Mouse (Mus musculus) frontal cortex, postnatal 14 days (tissue): ENCODE data around the gene Ppp1r14a.

Experiments used
- DNase-seq, 2 experiments: peaks; one replicate each; pipeline ENCODE4 v3.0.0; 2022; ENCODE audit warnings: low spot score in 2 of 2

The Ppp1r14a gene

DNA sequence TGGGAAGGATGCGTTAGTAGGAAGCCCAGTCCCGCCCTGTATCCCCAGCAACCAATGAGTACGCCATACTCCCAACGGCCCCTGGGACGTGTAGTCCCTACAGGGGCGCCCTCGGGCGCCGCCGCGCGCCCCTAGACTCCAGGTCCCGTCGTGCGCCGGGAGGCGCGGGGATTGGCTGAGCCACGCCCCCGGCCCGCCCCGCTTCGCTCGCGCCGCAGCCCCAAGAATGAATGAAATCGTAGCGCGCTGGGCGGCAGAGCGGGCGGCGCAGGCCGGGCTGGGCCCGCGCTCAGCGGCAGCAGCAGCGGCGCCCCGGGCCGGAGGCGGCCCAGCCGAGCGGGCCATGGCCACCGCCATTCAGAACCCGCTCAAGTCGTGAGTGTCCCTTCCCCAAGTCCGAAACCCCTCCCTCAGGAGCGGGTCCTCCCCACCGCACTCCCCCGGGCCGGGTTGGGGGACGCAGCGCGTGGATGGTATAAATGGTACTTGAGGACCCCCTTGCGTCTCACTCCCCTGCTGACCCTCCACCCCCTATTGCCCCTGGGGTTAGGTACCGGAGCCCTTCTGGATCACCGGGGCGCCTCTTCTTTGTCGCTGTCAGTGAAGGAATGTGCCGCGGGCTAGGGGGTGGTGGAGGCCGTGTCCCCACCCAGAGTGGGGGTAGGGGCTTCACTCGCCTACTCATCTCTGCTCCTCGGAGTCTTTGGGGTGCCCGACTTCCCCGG lies 14.8 kb downstream of the Ppp1r14a start, which contains the start of gene Dpf1:
TSS of gene Dpf1 (plus strand) at position 214 of the 725 bp plus-strand sequence.
- peak; percentile 88 to 89 for DNase-seq

DNA sequence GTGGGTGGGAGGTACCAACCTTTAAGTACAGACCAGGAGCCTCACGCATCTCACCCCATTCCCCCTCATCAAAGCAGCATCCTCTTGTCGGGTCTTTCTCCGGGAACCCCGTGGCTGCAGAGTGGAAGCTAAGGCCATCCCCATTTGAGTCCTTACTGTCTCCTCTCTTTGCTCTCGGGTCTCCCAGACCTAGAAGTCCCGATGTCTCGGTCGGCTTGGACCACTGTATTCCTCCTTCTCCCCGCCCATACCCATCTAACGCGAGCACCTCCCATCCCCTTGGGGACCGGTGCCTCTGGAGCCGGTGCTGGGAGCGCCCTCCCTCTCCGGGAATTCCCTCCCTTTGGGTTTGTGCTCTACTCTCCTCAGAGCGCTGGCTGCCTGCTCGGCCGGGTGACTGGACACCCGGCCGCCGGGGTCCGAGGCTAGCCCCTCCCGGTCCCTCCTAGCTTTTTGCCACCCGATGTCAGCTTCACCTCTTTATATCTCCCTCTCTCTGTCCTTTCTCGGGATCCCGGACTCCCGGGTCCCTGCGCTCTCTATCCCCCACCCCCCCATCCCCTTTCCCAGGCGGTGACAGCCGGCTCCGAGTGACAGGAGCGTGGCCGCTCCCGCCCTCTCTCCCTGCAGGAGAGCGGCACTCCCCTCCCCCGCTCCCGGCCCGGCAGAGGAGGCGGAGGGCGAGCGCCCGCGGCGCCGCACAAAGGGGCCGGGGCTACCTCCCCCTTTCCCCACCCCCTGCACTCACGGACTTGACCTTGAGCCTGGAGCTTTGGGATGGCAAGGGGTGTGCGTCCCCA lies 15.6 kb downstream of the Ppp1r14a start:
- DNase-seq, result peak in 1 of 2 experiments; percentile 47

DNA sequence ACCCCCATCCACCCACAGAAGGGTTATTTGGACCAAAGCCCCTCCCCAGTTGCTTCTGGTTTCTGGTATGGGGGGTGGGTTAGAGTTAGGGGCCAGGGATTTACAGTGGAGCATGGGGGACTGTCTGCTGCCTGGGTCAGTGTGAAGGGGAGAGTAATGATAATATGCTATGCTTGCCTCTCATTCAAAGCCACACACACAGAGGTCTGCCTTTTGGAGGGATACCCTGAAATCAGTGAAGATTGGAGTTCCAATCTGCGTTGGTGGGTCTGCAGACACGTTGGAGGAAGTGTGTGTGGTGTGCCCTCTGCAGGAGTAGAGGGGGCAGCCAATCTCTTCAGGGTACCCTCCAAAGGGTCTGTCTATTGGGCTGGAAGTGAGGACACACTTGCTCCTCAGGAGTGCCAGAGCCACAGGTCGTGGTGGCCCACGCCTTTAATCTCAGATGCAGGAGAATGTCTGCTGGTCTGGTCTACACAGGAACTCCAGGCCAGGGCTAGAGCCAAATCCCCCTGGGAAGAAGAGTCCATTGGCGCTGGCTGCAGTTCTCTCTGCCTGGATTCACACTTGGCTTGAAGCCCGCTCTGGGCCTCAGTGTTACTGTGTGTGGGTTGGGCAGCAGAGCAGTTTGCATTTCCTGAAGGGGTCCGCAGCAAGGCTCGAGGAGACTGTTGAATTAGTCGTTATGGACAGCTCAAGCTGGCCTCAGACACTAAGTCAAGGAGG lies 16.3 kb downstream of the Ppp1r14a start:
- no peak for DNase-seq

GRCm38 (mm10) chr7:29306108-29306507 lies 17.0 kb downstream of the Ppp1r14a start:
- no peak for DNase-seq

DNA sequence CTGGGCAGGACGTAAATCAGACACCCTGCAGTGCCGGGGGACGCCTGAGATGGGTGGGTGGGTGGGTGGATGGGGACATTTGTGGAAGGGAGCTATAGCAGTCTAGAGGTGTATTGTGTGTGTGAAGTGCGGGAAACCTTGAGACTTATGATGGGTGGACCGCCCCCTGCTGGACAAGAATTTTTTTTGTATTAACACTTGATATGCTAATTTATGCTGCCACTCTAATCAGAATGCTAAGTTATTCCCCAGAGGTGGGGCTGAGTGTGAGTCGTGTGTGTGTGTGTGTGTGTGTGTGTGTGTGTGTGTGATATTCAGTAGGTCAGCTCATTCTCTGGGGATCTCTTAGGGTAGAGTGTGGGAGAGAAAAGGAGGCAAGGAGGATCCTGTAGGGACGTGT lies 17.5 kb downstream of the Ppp1r14a start:
- DNase-seq, result no peak

DNA sequence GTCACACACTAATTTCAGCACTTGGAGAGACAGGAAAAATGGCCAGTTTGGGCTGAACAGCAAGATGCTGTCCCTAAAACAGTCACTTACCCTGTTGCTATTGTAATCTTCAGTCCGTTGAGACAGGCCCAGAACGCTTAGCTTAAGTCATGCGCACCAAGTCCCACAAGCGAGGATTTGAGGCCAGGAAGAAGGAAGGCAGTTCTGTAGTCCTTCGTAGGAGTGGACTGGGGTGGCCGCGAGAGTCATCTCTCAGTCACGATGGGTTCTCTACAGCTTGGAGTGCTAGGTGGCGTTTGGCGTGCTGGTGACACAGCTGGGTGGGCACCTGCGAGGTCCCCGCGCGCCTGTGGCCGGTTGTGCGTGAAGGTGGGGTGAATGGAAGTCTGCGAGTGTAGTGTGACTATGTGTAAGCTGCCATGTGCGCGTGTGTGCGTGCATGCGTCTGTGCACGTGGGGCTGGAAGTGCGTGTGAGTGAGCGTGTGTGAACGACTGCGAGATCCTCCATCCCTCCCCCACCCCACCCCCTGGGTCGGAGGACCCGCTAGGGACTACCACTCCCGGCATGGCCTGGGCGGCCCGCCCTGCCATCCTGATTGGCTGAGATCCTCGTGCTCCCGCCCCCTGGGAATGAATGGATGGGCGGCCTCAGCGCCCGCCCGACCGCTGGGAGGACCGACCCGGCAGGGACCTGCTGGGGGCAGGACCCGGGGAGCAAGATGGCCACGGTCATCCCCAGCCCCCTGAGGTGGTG lies 18.4 kb downstream of the Ppp1r14a start:
- DNase-seq, result peak; percentile 88 to 93

DNA sequence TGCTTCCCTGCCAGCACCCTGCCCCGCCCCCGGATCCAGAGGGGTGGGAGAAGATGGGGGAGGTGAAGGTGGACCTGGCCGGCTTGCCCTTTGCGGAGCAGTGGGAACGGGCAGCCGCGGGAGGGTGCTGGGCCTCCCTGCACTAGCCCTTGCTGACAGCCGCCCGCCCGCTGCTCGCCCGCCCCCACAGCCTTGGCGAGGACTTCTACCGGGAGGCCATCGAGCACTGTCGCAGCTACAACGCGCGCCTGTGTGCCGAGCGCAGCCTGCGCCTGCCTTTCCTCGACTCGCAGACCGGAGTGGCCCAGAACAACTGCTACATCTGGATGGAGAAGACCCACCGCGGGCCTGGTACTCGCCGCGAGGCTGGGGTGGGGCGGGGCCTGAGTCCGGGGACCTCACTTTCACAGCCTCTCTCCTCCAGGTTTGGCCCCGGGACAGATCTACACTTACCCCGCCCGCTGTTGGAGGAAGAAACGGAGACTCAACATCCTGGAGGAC lies 20.2 kb downstream of the Ppp1r14a start:
- DNase-seq, result peak in 1 of 2 experiments; percentile 63

- no peak for DNase-seq
Measured at GRCm38 (mm10) chr7:29309749-29310148, 20.6 kb downstream of the Ppp1r14a start.

DNA sequence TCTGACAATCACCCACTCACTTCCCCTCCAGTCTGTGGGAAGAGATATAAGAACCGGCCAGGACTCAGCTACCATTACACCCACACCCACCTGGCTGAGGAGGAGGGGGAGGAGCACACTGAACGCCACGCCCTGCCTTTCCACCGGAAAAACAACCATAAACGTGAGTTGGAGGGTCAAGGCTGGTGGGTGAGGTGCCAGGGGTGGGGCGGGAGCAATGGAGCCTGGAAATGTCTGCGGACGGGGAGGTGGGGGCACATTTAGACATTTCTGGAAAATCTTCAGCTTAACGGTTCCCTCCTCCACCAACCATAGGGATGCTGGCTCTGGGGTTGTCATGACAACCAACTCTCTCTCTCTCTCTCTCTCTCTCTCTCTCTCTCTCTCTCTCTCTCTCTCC lies 23.9 kb downstream of the Ppp1r14a start:
- DNase-seq, result peak in 1 of 2 experiments; percentile 48

GRCm38 (mm10) chr7:29313572-29314261 lies 24.6 kb downstream of the Ppp1r14a start:
- no peak for DNase-seq

GRCm38 (mm10) chr7:29314844-29315628 lies 25.9 kb downstream of the Ppp1r14a start:
- DNase-seq, result peak; percentile 61 to 73

DNA sequence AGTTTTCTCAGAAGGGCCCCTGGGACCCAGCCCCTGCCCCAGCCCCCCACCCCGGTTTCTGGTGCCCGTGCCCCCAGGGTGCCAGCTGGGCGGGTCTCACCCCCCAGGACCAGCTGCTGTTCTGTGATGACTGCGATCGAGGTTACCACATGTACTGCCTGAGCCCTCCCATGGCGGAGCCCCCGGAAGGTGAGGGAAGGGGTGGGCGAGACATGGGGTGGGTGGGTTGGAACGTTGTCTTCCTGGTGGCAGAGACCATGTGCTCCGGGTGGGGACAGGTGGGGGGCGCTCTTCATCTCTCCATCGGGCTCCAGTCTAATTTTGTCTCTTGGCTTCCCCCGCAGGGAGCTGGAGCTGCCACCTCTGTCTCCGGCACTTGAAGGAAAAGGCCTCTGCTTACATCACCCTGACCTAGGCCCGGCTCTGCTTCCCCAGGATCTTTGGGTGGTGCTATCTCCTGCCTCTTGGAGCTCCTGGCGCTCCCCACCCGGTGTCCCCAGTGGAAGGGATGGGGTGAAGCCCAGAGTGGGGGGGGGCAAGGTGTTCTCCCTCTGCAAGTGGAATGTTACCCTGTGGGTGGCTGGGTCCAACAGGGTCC lies 27.1 kb downstream of the Ppp1r14a start:
- peak; percentile 37 to 51 for DNase-seq

- peak; percentile 47 to 66 for DNase-seq
Measured at GRCm38 (mm10) chr7:29316976-29317375, 27.9 kb downstream of the Ppp1r14a start.

GRCm38 (mm10) chr7:29317558-29317957 lies 28.4 kb downstream of the Ppp1r14a start:
- DNase-seq, result peak; percentile 65 to 81

- DNase-seq, result peak; percentile 48 to 52
Measured at GRCm38 (mm10) chr7:29318115-29318911, 29.2 kb downstream of the Ppp1r14a start.

DNA sequence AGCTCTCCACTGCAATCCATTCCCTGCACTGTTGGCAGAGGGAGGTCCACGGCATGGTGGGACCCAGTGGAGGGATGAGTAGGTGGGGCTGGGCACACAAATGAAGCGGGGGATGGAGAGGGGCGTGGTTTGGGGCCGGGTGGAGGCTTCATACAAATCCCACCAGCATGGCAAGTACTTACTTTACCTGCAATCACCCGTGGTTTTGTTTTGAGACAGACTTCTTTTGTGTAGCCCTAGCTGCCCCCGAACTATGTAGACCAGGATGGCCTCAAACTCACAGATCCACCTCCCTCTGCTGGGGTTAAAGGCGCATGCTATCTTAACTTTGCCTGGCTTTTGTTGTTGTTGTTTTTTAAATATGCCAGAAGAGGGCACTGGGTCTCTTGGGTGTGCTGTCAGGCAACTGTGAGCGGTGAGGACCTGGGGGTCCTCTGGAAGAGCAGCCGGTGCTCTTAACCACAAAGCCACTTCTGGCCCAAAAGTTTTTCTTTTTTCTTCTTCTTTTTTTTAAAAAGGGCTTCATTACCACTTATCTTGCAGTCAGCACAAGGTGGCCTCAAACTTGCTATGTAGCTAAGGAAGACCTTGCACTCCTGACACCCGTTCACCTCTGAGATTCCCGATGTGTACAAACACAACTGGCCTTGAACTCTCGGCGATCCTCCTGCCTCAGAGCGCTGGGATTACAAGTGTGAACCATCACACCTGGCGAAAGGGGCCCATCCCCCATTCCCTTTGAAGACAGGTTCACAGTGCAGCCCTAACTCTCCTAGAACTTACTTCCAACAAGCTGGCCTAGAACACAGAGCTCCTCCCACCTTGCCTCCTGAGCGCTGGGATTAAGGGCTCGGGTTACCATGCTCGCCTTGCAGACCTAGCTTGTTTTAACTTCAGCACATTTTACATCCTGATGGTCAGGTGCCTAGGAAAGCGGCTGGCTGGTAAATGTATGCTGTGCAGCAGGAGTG lies 30.5 kb downstream of the Ppp1r14a start:
- no peak for DNase-seq

DNA sequence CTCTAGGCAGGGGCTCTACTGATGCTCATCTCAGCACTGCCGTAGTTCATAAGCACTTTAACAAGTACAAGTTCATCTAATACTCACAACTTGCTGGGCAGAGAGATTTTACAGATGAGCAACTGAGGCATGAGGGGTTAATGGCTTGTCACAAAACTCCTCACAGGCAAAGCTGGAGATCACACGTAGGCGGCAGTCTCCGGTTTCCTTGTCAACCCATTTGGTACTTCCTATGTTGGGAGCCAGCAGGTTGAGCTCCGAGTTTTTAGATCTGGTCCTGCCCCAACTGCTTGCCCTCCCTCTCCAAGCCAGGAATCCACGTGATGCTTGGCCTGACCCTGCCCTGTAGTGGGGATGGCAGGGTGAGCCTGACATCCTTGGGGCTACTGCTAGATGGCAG lies 38.0 kb downstream of the Ppp1r14a start:
- DNase-seq, result no peak
